ENCODE assay signal across 8 mouse cellular contexts in genomic region chr5:32302991-32303921, GRCm38 (mm10).
DNase-seq lines count a peak whose midpoint lies in the region; ATAC-seq and TF ChIP-seq lines count a peak whose summit lies in the region.

No protein-coding gene starts in this region.

- no peaks in the 10 kb centered on the region for H3K4me1 ChIP-seq in ES-Bruce4 (ENCODE audit: control insufficient read depth, insufficient read depth, low read length)
- H3K4me1 ChIP-seq in forebrain, embryonic 15.5 days, result peaks cover 6% of the 10 kb centered on the region; the same call in 1 of the 2 replicates
- peaks cover 4% of the 10 kb centered on the region; the same call in 1 of the 2 replicates for H3K4me1 ChIP-seq in hindbrain, embryonic 12.5 days

- no peak overlapping the region for H3K9ac ChIP-seq in ES-Bruce4 (ENCODE audit: low read depth, poor library complexity, severe bottlenecking)
- H3K9ac ChIP-seq in forebrain, embryonic 15.5 days (replicated peaks), result peak overlapping the region; percentile 26
- no peak overlapping the region for H3K9ac ChIP-seq in hindbrain, embryonic 12.5 days

- TF ChIP-seq POLR2A in ES-Bruce4 (IDR thresholded peaks at IDR 0.05; ENCODE audit: insufficient read depth, low read length), result no peak

- TF ChIP-seq CTCF in ES-Bruce4 (IDR thresholded peaks at IDR 0.05; ENCODE audit: low read depth, low read length), result peak; percentile 90

- H3K4me2 ChIP-seq in forebrain, embryonic 15.5 days (replicated peaks), result peak overlapping the region; percentile 37
- H3K4me2 ChIP-seq in hindbrain, embryonic 12.5 days (replicated peaks), result peak overlapping the region; percentile 32

- TF ChIP-seq EP300 in ES-Bruce4 (IDR thresholded peaks at IDR 0.05; ENCODE audit: insufficient read depth, low read depth, low read length), result no peak

- H3K9me3 ChIP-seq in ES-Bruce4 (replicated peaks; ENCODE audit: control insufficient read depth, insufficient read depth, low read length, poor library complexity, severe bottlenecking), result no peaks in the 10 kb centered on the region
- no peaks in the 10 kb centered on the region for H3K9me3 ChIP-seq in forebrain, embryonic 15.5 days
- H3K9me3 ChIP-seq in hindbrain, embryonic 12.5 days (replicated peaks), result no peaks in the 10 kb centered on the region

- whole genome bisulfite sequencing in forebrain, embryonic 15.5 days, result 7% methylated on average over 23 of the region's 23 CpGs
- 12% methylated on average over 23 of the region's 23 CpGs for WGBS in hindbrain, embryonic 12.5 days

- H3K27me3 ChIP-seq in ES-Bruce4 (ENCODE audit: control insufficient read depth, insufficient read depth, low read length, poor library complexity, severe bottlenecking), result no peaks in the 10 kb centered on the region
- H3K27me3 ChIP-seq in forebrain, embryonic 15.5 days, result no peaks in the 10 kb centered on the region
- H3K27me3 ChIP-seq in hindbrain, embryonic 12.5 days, result no peaks in the 10 kb centered on the region

- H3K36me3 ChIP-seq in ES-Bruce4 (ENCODE audit: control insufficient read depth, insufficient read depth, low read length, poor library complexity, severe bottlenecking), result no peaks in the 10 kb centered on the region
- no peaks in the 10 kb centered on the region for H3K36me3 ChIP-seq in forebrain, embryonic 15.5 days
- no peaks in the 10 kb centered on the region for H3K36me3 ChIP-seq in hindbrain, embryonic 12.5 days

- H3K4me3 ChIP-seq in ES-Bruce4 (ENCODE audit: low read depth, low read length), result peak overlapping the region; percentile 38
- peak overlapping the region; percentile 25 for H3K4me3 ChIP-seq in forebrain, embryonic 15.5 days
- no peak overlapping the region for H3K4me3 ChIP-seq in hindbrain, embryonic 12.5 days

- peak; percentile 92 for ATAC-seq in forebrain, embryonic 15.5 days (replicated peaks)
- peak; percentile 80; the same call in 1 of the 2 replicates for ATAC-seq in hindbrain, embryonic 12.5 days (ENCODE audit: low FRiP score)

- no peak overlapping the region for H3K27ac ChIP-seq in ES-Bruce4 (ENCODE audit: insufficient read depth, low read length)
- H3K27ac ChIP-seq in forebrain, embryonic 15.5 days (replicated peaks), result no peak overlapping the region
- no peak overlapping the region for H3K27ac ChIP-seq in hindbrain, embryonic 12.5 days

- DNase-seq in adrenal gland, postnatal 25 days, result peak; percentile 66
- peak; percentile 59 to 60 for DNase-seq in layer of hippocampus, postnatal 36 days
- DNase-seq in lung, postnatal 10 days, result peak; percentile 78
- DNase-seq in right cerebral cortex, adult 18-20 months, result peak; percentile 63
- DNase-seq in c-Kit-positive CD71-positive TER-119-positive erythroid progenitor cells, embryonic 14.5 days (ENCODE audit: low spot score), result no peak
